Mouse (Mus musculus) forebrain, embryonic 16.5 days (tissue): ENCODE results near the gene Ica1. TPM values are rescaled to one million over a fixed set of nuclear protein-coding genes. Genes with fewer than 3 reads are reported as not detected.

Experiments
- ATAC-seq: fragments of 200-750 bp; cut with Nextera tagmentation; 2 replicates; pipeline ENCODE4 v1.8.0; 2017; ENCODE audit warnings: mild to moderate bottlenecking, moderate library complexity
- H3K27ac ChIP-seq: fragments of 300-500 bp; sonication (generic); 2 replicates; pipeline ENCODE4 v1.5.1; 2014; ENCODE audit warnings: low read length, control low read depth
- H3K27me3 ChIP-seq: fragments of 300-500 bp; sonication (generic); replicated peaks from 2 replicates; pipeline ENCODE4 v1.6.1; 2014; ENCODE audit warnings: low read length; ENCODE audit not compliant: control insufficient read depth, insufficient read depth
- H3K36me3 ChIP-seq: fragments of 300-500 bp; sonication (generic); 2 replicates; pipeline ENCODE4 v1.6.1; 2014; ENCODE audit not compliant: control insufficient read depth, insufficient read depth
- H3K4me1 ChIP-seq: fragments of 300-500 bp; sonication (generic); replicated peaks from 2 replicates; pipeline ENCODE4 v1.6.1; 2014; ENCODE audit warnings: low read length; ENCODE audit not compliant: control insufficient read depth, insufficient read depth
- H3K4me2 ChIP-seq: fragments of 300-500 bp; sonication (generic); 2 replicates; pipeline ENCODE4 v1.6.1; 2014; ENCODE audit warnings: mild to moderate bottlenecking, low read length, control low read depth
- H3K4me3 ChIP-seq: fragments of 300-500 bp; sonication (generic); replicated peaks from 2 replicates; pipeline ENCODE4 v1.5.1; 2014; ENCODE audit warnings: mild to moderate bottlenecking, low read length, control low read depth
- H3K9ac ChIP-seq: fragments of 300-500 bp; sonication (generic); replicated peaks from 2 replicates; pipeline ENCODE4 v1.6.1; 2014; ENCODE audit warnings: low read depth, low read length, control low read depth
- H3K9me3 ChIP-seq: fragments of 300-500 bp; sonication (generic); 2 replicates; pipeline ENCODE4 v1.6.1; 2016; ENCODE audit warnings: low read length; ENCODE audit not compliant: control insufficient read depth
- WGBS: fragments of 180-500 bp; shearing (Covaris S2); extraction: QIAGEN DNeasy Blood & Tissue Kit; methylation state at CpG from one replicate; pipeline ENCODE4 v1.1.7; 2014; 5-methylcytosine and 5-hydroxymethylcytosine counted together
- polyA plus RNA-seq: library from polyadenylated mRNA; unstranded; fragments of >200 nt; fragmentation: Nextera tagmentation; extraction: Ambion mirVana; gene quantifications from 2 replicates; pipeline ENCODE4 v1.2.1, GENCODE M21; 2015

The Ica1 gene
- polyA plus RNA-seq, 1 experiment from 2014 or later = 55.6 TPM

DNA sequence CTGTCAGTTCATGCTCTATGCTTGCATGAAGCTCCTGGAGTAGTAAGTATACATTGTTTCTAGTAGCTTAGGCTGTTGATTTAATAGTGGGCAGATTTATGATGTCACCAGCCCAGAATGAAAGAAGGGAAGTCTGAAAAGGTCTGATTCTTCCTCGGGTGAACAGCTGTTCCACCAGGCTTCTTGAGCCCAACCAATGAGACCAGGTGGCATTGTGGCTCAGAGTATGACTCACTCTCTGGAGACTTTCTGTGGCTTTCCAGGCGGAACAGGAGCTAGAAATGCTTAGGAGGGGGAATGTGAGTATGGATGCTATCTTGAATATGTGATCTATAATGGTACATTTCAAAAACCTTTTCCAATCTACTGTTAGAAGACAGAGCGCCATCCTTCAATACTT lies 155.2 kb downstream of the Ica1 start:
- Histone ChIP-seq H3K4me1 (no peaks in the 10 kb centered on the region), H3K9ac (no peak overlapping the region), H3K4me3 (no peak overlapping the region), H3K9me3 (no peaks in the 10 kb centered on the region; the same call in 1 of the 2 replicates), H3K4me2 (no peak overlapping the region), H3K27ac (no peak overlapping the region), H3K36me3 (no peaks in the 10 kb centered on the region), H3K27me3 (no peaks in the 10 kb centered on the region)
- WGBS = 79% methylated on average over 3 of the region's 3 CpGs
- no peak for ATAC-seq

DNA sequence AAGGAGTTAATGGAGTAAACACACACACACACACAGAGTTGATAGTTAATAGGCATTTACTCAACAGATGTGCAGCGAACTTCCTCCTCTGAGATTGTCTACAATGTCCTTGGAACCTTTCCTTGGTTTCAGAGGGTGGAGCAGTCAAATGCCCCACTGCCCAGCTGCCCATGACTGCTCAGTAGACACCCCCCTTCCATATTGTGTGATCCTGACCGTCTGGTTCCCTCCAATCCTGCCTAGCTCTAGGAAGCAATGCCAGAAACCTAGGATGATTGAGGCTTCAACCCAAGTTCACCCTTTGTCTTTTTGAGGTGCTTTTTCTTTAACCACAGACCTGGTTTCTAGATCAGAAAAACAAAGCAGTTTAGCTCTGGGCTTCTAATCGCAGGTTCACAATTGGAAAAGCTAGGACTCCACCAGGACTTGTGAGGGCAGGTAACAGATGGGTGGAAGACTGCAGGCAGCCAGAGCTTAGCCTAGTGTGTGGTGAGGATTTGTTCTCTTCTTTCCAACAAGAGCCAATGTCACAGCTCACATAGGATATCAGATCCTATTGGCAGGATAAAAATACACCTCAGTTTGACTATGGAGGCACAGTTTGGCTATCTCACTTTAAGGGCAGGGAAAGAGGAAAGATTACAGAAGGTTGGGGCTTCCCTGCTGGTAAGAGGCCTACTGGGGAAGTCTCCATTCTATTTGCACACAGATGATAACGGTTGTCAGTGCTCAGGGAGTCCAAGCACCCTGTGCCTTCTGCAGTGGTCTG lies 158.5 kb downstream of the Ica1 start:
- WGBS = 74% methylated on average over 4 of the region's 4 CpGs
- no peak for ATAC-seq
- Histone ChIP-seq H3K4me1 (no peaks in the 10 kb centered on the region), H3K4me3 (no peak overlapping the region), H3K9ac (no peak overlapping the region), H3K9me3 (no peaks in the 10 kb centered on the region; the same call in 1 of the 2 replicates), H3K36me3 (no peaks in the 10 kb centered on the region), H3K27ac (no peak overlapping the region), H3K27me3 (no peaks in the 10 kb centered on the region), H3K4me2 (no peak overlapping the region)

DNA sequence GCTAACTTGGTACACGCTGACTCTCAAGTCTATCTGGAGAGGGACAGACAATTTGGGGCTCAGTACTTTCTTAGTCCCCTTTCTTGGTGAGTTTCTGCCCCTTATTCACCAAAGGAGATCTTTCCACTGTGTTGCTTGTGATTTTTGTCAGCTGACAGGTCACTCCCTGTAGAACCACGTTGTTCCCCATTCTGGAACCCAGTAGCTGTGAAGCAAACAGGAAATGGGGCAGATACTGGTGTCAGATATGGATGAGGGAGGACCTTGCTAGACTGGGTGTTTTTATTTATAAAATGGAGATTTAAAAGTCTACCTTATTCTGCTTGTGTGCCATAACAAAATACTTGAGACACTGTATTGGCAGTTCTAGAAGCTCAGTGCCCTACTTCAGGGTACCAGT lies 160.9 kb downstream of the Ica1 start:
- Histone ChIP-seq H3K9ac (no peak overlapping the region), H3K27ac (no peak overlapping the region), H3K4me2 (no peak overlapping the region), H3K4me3 (no peak overlapping the region), H3K27me3 (no peaks in the 10 kb centered on the region), H3K9me3 (no peaks in the 10 kb centered on the region; the same call in 1 of the 2 replicates), H3K4me1 (no peaks in the 10 kb centered on the region), H3K36me3 (no peaks in the 10 kb centered on the region)
- ATAC-seq = no peak
- 78% methylated on average over 2 of the region's 2 CpGs for WGBS

DNA sequence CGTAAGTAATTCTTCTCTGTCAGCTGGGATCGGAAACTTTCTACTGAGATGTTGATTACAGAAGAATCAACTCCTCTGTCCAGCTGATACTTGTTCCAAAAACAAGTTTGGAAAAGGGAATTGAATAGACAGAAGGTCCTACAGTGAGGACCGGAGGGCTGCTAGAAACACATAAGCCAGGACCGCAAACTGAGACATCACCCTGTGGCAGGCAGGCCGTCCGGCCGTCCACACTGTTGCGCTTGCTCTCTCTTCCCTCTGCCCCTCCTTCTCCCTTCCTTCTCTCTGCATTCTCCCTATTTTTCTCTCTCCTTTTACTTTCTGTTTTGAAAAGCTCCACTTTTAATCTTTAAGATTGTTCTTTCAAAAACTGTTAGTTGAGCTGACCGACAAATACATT lies 186.6 kb downstream of the Ica1 start:
- Histone ChIP-seq H3K4me2 (no peak overlapping the region), H3K27me3 (no peaks in the 10 kb centered on the region), H3K4me3 (no peak overlapping the region), H3K9me3 (no peaks in the 10 kb centered on the region), H3K4me1 (no peaks in the 10 kb centered on the region), H3K36me3 (no peaks in the 10 kb centered on the region), H3K27ac (no peak overlapping the region), H3K9ac (no peak overlapping the region)
- 89% methylated on average over 9 of the region's 9 CpGs for WGBS
- no peak for ATAC-seq

DNA sequence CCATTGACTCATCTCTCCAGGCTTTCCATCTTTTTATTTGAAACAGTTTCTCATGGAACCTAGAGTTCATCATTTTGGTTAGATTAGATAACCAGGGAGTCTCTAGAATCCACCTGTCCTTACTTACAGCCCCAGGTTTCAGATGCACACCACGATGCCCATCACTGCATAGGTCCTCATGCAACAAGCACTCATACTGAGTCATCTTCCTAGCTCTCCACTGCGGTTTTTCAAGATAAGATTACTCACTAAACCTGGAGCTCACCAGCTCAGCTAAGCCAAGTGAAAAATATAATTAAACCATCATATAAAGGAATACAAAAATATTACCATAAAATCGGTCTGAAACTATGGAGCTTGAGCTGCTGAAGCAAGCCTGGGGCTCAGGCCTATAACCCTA lies 194.4 kb downstream of the Ica1 start:
- 93% methylated on average over 3 of the region's 3 CpGs for WGBS
- H3K4me1 ChIP-seq = no peaks in the 10 kb centered on the region
- no peak for ATAC-seq
- no peak overlapping the region for H3K27ac ChIP-seq
- no peaks in the 10 kb centered on the region for H3K36me3 ChIP-seq
- no peak overlapping the region for H3K4me3 ChIP-seq
- H3K9ac ChIP-seq = no peak overlapping the region
- H3K27me3 ChIP-seq = no peaks in the 10 kb centered on the region
- H3K9me3 ChIP-seq = no peaks in the 10 kb centered on the region
- no peak overlapping the region for H3K4me2 ChIP-seq

DNA sequence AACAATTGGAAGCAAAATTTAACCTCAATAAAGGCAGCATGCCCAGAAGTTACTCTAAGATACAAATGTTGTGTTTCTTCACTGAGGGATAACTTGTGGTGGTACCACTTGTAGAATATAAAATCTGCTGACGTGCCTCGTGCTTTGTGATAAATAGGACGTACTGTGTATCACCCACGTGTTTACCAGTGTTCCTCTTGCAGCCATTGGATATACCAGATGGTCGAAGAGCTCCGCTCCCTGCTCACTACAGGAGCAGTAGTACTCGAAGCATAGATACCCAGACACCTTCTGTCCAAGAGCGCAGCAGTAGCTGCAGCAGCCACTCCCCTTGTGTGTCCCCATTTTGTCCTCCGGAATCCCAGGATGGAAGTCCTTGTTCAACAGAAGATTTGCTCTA lies 195.9 kb downstream of the Ica1 start:
- Histone ChIP-seq H3K4me1 (no peaks in the 10 kb centered on the region), H3K9me3 (no peaks in the 10 kb centered on the region), H3K27me3 (no peaks in the 10 kb centered on the region), H3K4me3 (no peak overlapping the region), H3K36me3 (no peaks in the 10 kb centered on the region), H3K4me2 (no peak overlapping the region), H3K27ac (no peak overlapping the region), H3K9ac (no peak overlapping the region)
- no peak for ATAC-seq
- WGBS = 95% methylated on average over 9 of the region's 9 CpGs

Other genes with a start within 250 kb of the Ica1 start
- gene Nxph1, start 169.9 kb upstream of the Ica1 start, polyA plus RNA-seq = 46.7 and 47.6 TPM in 2 replicates